Mouse (Mus musculus) c-Kit-negative CD71-positive TER-119-positive erythroid progenitor cells, embryonic 14.5 days (primary cell): ENCODE results near the gene Srp54b.
"Not testable (repeated sequence)": the region's sequence is repeated elsewhere in the genome, so short reads cannot be mapped to it uniquely, and the experiment has no call there.

Source experiments
- DNase-seq: peaks from one replicate; pipeline ENCODE4 v3.0.0-alpha.2; 2013; ENCODE audit warnings: low read depth, low spot score

Srp54b gene

GRCm38 (mm10) chr12:55154559-55155448 lies at the start of gene Srp54b:
Gene Srp54b (plus strand): TSS chr12:55155104.
- not testable (repeated sequence) for DNase-seq

GRCm38 (mm10) chr12:55112616-55113015 lies 42.3 kb upstream of the Srp54b start:
- not testable (repeated sequence) for DNase-seq

DNA sequence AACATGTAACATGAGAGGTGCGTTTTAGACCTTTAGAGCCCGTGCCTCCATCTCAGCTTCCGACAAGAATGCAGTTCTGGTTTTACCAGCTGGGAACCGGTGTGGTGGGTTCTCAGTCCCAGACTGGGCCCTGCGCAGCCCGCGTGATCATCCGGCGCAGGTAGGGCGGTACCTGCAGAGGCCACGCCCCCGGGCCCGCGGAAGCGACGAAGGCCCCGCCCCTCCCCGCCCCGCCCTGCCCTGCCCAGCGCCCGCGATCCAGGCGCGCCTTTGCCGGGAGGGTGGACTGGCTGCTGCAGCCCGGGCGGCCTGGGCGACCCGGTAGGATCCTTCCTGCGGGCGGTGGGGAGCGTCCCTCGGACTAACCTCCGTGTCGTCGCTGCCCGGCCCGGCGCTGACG lies 30.7 kb upstream of the Srp54b start, which contains the start of gene Fam177a:
Gene Fam177a, plus strand, starts transcription at position 228 of the 400 bp plus-strand sequence.
- not testable (repeated sequence) for DNase-seq

GRCm38 (mm10) chr12:55124731-55125130 lies 30.2 kb upstream of the Srp54b start:
- not testable (repeated sequence) for DNase-seq

DNA sequence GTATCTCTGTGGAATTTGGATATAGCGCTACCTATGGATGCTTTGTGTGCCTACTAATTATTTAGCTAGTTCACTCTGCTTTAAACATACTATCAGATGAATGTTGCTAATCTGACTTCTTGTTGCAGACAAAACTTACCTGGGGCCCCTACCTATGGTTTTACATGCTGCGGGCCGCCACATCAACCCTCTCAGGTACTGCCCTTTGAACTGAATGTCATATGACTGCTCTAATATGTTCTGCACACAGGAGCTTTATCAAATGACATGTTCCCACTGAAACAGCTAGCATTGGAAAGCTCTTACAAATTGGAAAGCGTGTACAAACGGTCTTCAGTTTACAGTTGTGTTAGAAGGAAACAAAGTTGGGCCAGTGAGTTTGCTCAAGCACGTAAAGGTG lies 19.4 kb upstream of the Srp54b start:
- not testable (repeated sequence) for DNase-seq

DNA sequence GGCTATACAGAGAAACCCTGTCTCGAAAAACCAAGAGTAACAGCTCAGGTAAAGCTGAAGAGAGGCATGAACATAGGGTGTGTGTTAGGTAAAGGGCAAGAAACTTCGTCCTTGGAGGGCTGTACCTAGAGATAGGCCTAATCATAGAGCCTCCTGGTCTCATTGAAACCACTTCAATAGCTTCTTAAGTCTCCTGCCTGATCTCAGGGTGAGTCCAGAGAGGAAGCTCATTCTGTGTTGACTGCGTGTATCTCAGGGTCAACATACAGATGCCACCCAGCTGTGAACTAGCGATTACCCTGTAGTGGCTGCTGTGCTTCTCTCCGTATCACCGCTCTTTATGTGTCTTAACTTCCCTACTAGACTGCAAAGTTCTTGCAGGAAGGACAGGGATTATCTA lies 17.0 kb upstream of the Srp54b start:
- not testable (repeated sequence) for DNase-seq

DNA sequence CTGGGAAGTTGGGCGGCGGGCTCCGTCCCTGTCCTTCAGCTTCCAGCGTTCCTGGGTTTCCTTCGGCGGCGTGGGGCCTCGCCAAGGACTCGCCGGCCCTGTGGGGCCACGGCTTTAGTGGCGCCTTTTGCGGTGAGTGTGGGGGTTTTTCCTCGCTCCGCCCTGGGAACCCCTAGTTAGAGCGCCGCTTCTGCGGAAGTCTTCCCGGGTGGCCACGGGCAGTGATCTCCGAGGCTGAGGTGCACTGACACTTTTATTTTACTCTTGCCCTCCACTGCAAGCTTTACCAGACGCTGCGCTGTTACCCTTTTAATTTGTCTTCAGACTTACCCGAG lies 512 bp downstream of the Srp54b start:
- DNase-seq: not testable (repeated sequence)

DNA sequence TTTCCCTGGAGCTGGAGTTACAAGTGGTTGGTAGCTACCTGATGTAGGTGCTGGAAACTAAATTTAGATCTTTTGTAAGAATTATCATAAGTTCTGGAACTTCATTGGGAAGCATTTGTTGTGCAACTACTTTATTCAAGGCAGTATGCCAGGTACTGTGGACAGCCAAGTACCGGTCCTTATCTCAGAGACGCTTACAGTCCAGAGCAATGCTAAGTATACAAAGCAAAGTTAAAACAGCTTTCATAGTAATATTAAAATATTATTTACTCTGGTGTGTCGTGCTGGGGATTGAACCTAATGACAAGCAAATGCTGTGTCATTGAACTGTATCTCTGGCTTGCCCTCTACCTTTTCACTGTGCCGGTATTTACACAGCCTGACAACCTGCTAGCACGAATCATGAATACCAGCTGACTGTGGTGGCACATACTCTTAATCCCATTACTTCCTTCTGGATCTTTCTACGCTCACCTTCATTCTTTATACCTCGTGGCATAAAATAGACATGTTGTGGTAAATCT lies 12.2 kb downstream of the Srp54b start:
- not testable (repeated sequence) for DNase-seq

DNA sequence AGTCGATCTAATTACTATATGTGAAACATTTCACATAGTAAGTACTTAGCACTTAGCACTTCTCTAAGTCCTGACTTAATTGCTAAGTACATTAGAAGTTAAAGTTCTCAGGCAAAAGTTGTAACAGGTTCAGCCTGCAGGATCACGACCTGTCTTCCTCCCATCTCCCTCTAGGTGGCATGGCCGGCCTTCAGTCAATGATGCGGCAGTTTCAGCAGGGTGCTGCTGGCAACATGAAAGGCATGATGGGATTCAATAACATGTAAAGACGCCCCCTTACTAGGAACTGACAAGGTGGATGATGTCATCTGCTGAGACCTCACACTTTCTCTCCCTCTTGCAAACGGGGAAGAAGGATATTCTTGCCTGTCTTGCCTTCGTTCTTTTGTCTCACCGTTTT lies 32.8 kb downstream of the Srp54b start:
- not testable (repeated sequence) for DNase-seq

DNA sequence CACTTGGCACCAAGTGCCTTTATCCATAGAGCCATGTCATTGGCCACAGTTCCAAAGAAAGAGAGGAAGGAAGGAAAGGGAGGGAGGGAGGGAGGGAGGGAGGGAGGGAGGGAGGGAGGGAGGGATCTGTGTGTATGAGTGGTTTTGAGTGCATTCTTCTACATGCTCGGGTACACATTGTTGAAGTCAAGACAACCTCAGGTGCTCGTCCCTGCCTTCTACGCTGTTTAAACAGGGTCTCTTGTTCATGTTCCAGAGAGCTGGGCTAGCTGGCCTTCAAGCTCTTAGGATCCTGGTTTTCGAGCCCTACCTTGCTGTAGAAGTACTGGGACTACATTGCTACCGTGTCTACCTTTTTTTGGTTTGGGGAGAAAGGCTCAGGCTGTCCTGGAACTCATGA lies 34.2 kb downstream of the Srp54b start:
- not testable (repeated sequence) for DNase-seq

GRCm38 (mm10) chr12:55199306-55199705 lies 44.4 kb downstream of the Srp54b start, which contains the start of gene 1700047I17Rik2:
Gene 1700047I17Rik2 (plus strand): TSS chr12:55199592.
- DNase-seq: not testable (repeated sequence)

DNA sequence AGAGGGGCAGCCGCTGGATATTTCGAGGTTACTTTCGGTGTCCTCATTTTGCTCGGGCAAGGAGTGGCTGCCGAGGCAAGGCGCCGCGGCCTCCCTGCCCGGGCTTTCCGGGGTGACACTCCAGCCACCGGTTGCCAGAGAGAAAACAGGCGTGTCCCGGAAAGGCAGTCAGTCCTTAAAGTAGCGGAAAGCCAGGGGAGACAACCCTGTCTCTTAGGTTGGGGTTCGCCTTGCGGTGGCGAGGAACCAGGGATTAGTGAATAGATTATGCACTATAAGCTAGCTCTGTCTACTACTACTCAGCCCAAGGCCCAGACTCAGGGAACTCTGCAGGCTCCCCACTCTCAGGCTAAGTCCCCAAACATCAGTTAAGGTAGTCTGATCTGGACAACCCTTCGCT lies 44.9 kb downstream of the Srp54b start:
- not testable (repeated sequence) for DNase-seq

DNA sequence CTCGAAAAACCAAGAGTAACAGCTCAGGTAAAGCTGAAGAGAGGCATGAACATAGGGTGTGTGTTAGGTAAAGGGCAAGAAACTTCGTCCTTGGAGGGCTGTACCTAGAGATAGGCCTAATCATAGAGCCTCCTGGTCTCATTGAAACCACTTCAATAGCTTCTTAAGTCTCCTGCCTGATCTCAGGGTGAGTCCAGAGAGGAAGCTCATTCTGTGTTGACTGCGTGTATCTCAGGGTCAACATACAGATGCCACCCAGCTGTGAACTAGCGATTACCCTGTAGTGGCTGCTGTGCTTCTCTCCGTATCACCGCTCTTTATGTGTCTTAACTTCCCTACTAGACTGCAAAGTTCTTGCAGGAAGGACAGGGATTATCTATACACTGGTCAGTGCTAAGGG lies 58.0 kb downstream of the Srp54b start:
- DNase-seq: not testable (repeated sequence)

GRCm38 (mm10) chr12:55229626-55230519 lies 75.0 kb downstream of the Srp54b start, which contains the start of gene Srp54c:
Gene Srp54c (plus strand): TSS chr12:55230168.
- DNase-seq: not testable (repeated sequence)

GRCm38 (mm10) chr12:55230520-55230861 lies 75.6 kb downstream of the Srp54b start:
- DNase-seq: not testable (repeated sequence)
